Mouse (Mus musculus): Measurements from ENCODE around the gene Filip1l.

DNA sequence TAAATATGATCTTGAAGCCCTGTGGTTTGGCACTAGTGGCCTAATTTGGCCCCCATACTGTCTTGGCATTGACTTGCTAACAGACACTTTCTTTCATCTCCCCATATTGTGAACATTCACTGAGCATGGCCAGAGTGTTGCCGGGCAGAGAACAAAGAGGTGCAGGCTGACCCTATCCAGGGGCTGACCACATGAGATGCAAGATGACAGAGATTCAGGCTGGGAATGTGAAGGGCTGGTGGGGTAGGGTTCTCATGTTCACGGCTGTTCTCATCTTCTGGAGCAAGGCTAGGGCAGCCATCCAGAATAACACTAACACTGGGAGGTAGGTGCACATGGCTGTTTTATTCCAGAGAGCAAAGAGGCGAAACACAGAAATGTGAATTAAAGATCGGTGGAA is 161.5 kb downstream of the Filip1l start:
- TF ChIP-seq CTCF (IDR thresholded peaks at IDR 0.05; ENCODE audit: control insufficient read depth, insufficient read depth, low read length) (no peak), POLR2A (IDR thresholded peaks at IDR 0.05; ENCODE audit: borderline replicate concordance, control insufficient read depth, low read depth, low read length) (no peak)
